Mouse (Mus musculus): ENCODE results near the gene Aldh3b2.

DNA sequence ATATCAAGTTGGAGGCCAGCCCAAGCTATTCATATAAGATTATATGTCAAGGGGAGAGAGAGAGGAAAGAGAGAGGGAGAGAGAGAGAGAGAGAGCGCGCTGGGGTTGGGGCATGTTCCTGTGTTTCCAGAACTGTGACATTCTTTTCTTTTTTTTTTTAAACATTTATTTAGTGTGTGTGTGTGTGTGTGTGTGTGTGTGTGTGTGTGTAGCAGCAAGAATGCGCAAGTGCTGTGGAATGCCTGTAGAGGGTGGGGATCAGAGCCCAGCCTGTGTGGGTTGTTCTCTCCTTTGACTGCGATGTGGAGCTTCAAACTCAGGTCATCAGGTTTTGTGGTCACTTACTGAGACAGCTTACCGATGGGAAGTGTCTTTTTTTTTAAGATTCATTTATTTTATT, 11.9 kb upstream of the Aldh3b2 start:
- no peak for TF ChIP-seq POLR2A (IDR thresholded peaks at IDR 0.05; ENCODE audit: insufficient read depth, low read length)
- no peak for TF ChIP-seq EP300 (IDR thresholded peaks at IDR 0.05; ENCODE audit: insufficient read depth, low read depth, low read length)
